Mouse (Mus musculus): ENCODE measurements around the gene Vps52.

Vps52 gene

GRCm38 (mm10) chr17:33955555-33956214 lies at the start of gene Vps52, which contains the start of gene Rps18:
TSS of gene Vps52 (plus strand) at chr17:33955812.
TSS of gene Rps18 (minus strand) at chr17:33956001.
- peak; percentile 98 for DNase-seq (ENCODE audit: low read depth, low spot score)

- no peak for DNase-seq (ENCODE audit: low read depth, low spot score)
Measured at GRCm38 (mm10) chr17:33908331-33909076, 47.1 kb upstream of the Vps52 start.

GRCm38 (mm10) chr17:33909077-33909868 lies 46.3 kb upstream of the Vps52 start, which contains the start of gene Daxx:
TSS of gene Daxx (plus strand) at chr17:33909414.
- DNase-seq (ENCODE audit: low read depth, low spot score), result peak; percentile 94

GRCm38 (mm10) chr17:33909869-33910250 lies 45.8 kb upstream of the Vps52 start:
- no peak for DNase-seq (ENCODE audit: low read depth, low spot score)

GRCm38 (mm10) chr17:33910346-33911051 lies 45.1 kb upstream of the Vps52 start:
- no peak for DNase-seq (ENCODE audit: low read depth, low spot score)

- DNase-seq (ENCODE audit: low read depth, low spot score), result no peak
Measured at GRCm38 (mm10) chr17:33911052-33911812, 44.4 kb upstream of the Vps52 start.

GRCm38 (mm10) chr17:33911813-33912414 lies 43.7 kb upstream of the Vps52 start:
- no peak for DNase-seq (ENCODE audit: low read depth, low spot score)

GRCm38 (mm10) chr17:33913264-33913663 lies 42.3 kb upstream of the Vps52 start:
- DNase-seq (ENCODE audit: low read depth, low spot score), result no peak

- DNase-seq (ENCODE audit: low read depth, low spot score), result no peak
Measured at GRCm38 (mm10) chr17:33913905-33914304, 41.7 kb upstream of the Vps52 start.

- DNase-seq (ENCODE audit: low read depth, low spot score), result no peak
Measured at GRCm38 (mm10) chr17:33914969-33915391, 40.6 kb upstream of the Vps52 start.

GRCm38 (mm10) chr17:33915671-33916250 lies 39.9 kb upstream of the Vps52 start, which contains the start of the genes Tapbp and Zbtb22:
TSS of gene Tapbp (plus strand) at chr17:33915899.
TSS of gene Zbtb22 (plus strand) at chr17:33915904.
- DNase-seq (ENCODE audit: low read depth, low spot score), result peak; percentile 98

- DNase-seq (ENCODE audit: low read depth, low spot score), result no peak
Measured at GRCm38 (mm10) chr17:33916294-33916693, 39.3 kb upstream of the Vps52 start.

GRCm38 (mm10) chr17:33916847-33917655 lies 38.6 kb upstream of the Vps52 start:
- DNase-seq (ENCODE audit: low read depth, low spot score), result no peak

GRCm38 (mm10) chr17:33917656-33918292 lies 37.8 kb upstream of the Vps52 start:
- DNase-seq (ENCODE audit: low read depth, low spot score), result no peak

- DNase-seq (ENCODE audit: low read depth, low spot score), result no peak
Measured at GRCm38 (mm10) chr17:33918293-33919203, 37.1 kb upstream of the Vps52 start.

GRCm38 (mm10) chr17:33919351-33920281 lies 36.0 kb upstream of the Vps52 start:
- no peak for DNase-seq (ENCODE audit: low read depth, low spot score)
